In the genomic region with DNA sequence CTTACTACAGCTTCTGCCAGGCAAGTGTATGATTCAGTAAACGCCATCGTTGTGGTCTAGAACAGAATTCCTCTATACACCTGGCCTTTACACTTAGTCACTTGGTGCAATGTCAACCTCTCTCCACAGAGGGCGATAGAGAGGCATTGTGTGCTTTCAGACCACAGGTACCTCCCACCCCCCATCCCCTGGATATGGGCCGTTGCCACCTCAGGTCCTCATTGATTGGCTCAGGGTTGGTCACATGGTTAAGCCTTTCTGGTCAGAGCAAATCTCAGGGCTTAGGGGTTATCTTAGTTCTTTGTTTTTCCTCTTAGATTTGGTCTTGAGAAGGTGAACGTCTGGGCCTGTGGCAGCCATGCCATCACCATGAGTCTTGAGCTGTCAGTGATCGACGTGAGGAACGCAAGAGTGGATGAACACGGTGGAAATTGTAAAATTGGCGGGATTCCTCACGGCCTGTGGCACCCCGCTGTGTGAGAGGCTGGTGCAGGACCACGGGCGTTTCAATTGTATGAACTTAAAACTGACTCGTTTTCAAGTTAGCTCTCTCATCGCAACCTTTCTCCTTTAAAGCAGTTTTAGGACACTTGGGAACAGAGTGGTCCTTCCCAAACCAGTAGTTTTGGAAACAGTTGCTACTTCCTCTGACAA, we compare ENCODE assay signal across 8 mouse cellular contexts. TPM values are rescaled to one million over a fixed set of nuclear protein-coding genes. Genes with fewer than 3 reads are reported as not detected.
DNase-seq lines count a peak whose midpoint lies in the region; ATAC-seq and TF ChIP-seq lines count a peak whose summit lies in the region.

No protein-coding gene starts in this region.

- no peak overlapping the region for H3K4me3 ChIP-seq in kidney, adult 2 months (ENCODE audit: insufficient read depth, low read depth, low read length)
- H3K4me3 ChIP-seq in hindbrain, embryonic 13.5 days = no peak overlapping the region
- no peak overlapping the region for H3K4me3 ChIP-seq in lung, embryonic 14.5 days (ENCODE audit: low read depth, low read length)
- no peak overlapping the region for H3K4me3 ChIP-seq in olfactory bulb, adult 2 months (ENCODE audit: insufficient read depth, low read depth, low read length)

- H3K9me3 ChIP-seq in hindbrain, embryonic 13.5 days = no peaks in the 10 kb centered on the region
- no peaks in the 10 kb centered on the region for H3K9me3 ChIP-seq in lung, embryonic 14.5 days (ENCODE audit: low read depth, low read length)

- WGBS in kidney, adult 2 months = 31% methylated on average over 16 of the region's 16 CpGs
- WGBS in hindbrain, embryonic 13.5 days = 15% methylated on average over 16 of the region's 16 CpGs
- 14% methylated on average over 16 of the region's 16 CpGs for WGBS in lung, embryonic 14.5 days
- 15% methylated on average over 16 of the region's 16 CpGs for WGBS in olfactory bulb, adult 2 months

- no peak overlapping the region for H3K9ac ChIP-seq in hindbrain, embryonic 13.5 days
- no peak overlapping the region for H3K9ac ChIP-seq in lung, embryonic 14.5 days

- H3K4me2 ChIP-seq in hindbrain, embryonic 13.5 days = 0 out of 2 replicates have a peak overlapping the region, but pooled peaks have one; percentile 9
- H3K4me2 ChIP-seq in lung, embryonic 14.5 days = peak overlapping the region; percentile 36; the same call in 1 of the 2 replicates

- 0 out of 2 replicates have a peak, but pooled peaks have one; percentile 37 for ATAC-seq in hindbrain, embryonic 13.5 days (ENCODE audit: low FRiP score)
- ATAC-seq in lung, embryonic 14.5 days (ENCODE audit: insufficient read depth) = no peak
- ATAC-seq in erythroblast, adult 5-6 weeks (replicated peaks; ENCODE audit: low FRiP score, poor library complexity, severe bottlenecking) = no peak

- TF ChIP-seq POLR2A in kidney, adult 2 months (IDR thresholded peaks at IDR 0.05; ENCODE audit: low read depth, low read length) = no peak
- no peak for TF ChIP-seq POLR2A in olfactory bulb, adult 2 months (IDR thresholded peaks at IDR 0.05; ENCODE audit: insufficient read depth, low read depth, low read length)

- peak; percentile 27 for DNase-seq in kidney, adult 2 months
- no peak for DNase-seq in kidney, adult 11 months
- peak; percentile 31 for DNase-seq in c-Kit-positive CD71-positive TER-119-positive erythroid progenitor cells, embryonic 14.5 days (ENCODE audit: low spot score)
- peak; percentile 75 for DNase-seq in lung, embryonic 14.5 days
- DNase-seq in gastrocnemius, adult 8-10 months (ENCODE audit: low spot score in 2 of 2) = no peak

- TF ChIP-seq CTCF in kidney, adult 2 months (conservative IDR thresholded peaks at IDR 0.05; ENCODE audit: insufficient read depth, insufficient read length, low read depth, low read length) = peak; percentile 58
- peak; percentile 74 for TF ChIP-seq CTCF in lung, embryonic 14.5 days (IDR thresholded peaks at IDR 0.05; ENCODE audit: low read depth)
- TF ChIP-seq CTCF in olfactory bulb, adult 2 months (IDR thresholded peaks at IDR 0.05; ENCODE audit: insufficient read depth, low read depth, low read length) = peak; percentile 39; the same call in 1 of the 2 replicates

- H3K27ac ChIP-seq in kidney, adult 2 months (ENCODE audit: insufficient read depth, low read depth, low read length) = no peak overlapping the region
- H3K27ac ChIP-seq in hindbrain, embryonic 13.5 days = no peak overlapping the region
- H3K27ac ChIP-seq in lung, embryonic 14.5 days (ENCODE audit: low read depth) = no peak overlapping the region
- H3K27ac ChIP-seq in olfactory bulb, adult 2 months (ENCODE audit: insufficient read depth, low read depth, low read length) = no peak overlapping the region

- H3K27me3 ChIP-seq in kidney, adult 2 months (replicated peaks; ENCODE audit: control insufficient read depth, insufficient read depth, low read length) = no peaks in the 10 kb centered on the region
- H3K27me3 ChIP-seq in hindbrain, embryonic 13.5 days = peaks cover 19% of the 10 kb centered on the region
- no peaks in the 10 kb centered on the region for H3K27me3 ChIP-seq in lung, embryonic 14.5 days (ENCODE audit: insufficient read depth, low read length)

- no peaks in the 10 kb centered on the region for H3K36me3 ChIP-seq in kidney, adult 2 months (ENCODE audit: control insufficient read depth, insufficient read depth, low read length)
- no peaks in the 10 kb centered on the region for H3K36me3 ChIP-seq in hindbrain, embryonic 13.5 days
- H3K36me3 ChIP-seq in lung, embryonic 14.5 days (ENCODE audit: insufficient read depth) = no peaks in the 10 kb centered on the region

- H3K4me1 ChIP-seq in kidney, adult 2 months (ENCODE audit: control insufficient read depth, insufficient read depth, low read length) = no peaks in the 10 kb centered on the region
- H3K4me1 ChIP-seq in hindbrain, embryonic 13.5 days (replicated peaks) = no peaks in the 10 kb centered on the region
- H3K4me1 ChIP-seq in lung, embryonic 14.5 days (ENCODE audit: insufficient read depth) = no peaks in the 10 kb centered on the region
- no peaks in the 10 kb centered on the region for H3K4me1 ChIP-seq in olfactory bulb, adult 2 months (ENCODE audit: control insufficient read depth, insufficient read depth, low read length)

RNA-seq across cellular contexts. Expression of gene Mocs3, which starts 22.3 kb away (rescaled TPM):
- 9.3 and 14.8 TPM in 2 replicates for polyA plus RNA-seq in kidney, adult 2 months (2012; rRNA removed)
- 7.0 and 7.7 TPM in 2 replicates for polyA plus RNA-seq in hindbrain, embryonic 13.5 days (2015; fragmentation: Nextera tagmentation; extraction: Ambion mirVana)
- 7.7 and 10.0 TPM in 2 replicates for polyA plus RNA-seq in lung, embryonic 14.5 days (2014; fragmentation: Nextera tagmentation; extraction: Ambion mirVana)
- polyA plus RNA-seq in olfactory bulb, adult 2 months (2012; ENCODE audit: insufficient read depth, insufficient read length, low replicate concordance, missing spikeins) = not detected in 2 replicates
- 1 to 10 TPM; 4.4 to 5.9 (median 5.6) TPM for total RNA-seq in gastrocnemius, adult 8-10 months (2022)
- total RNA-seq in erythroblast, adult 5-6 weeks (2015; ENCODE audit: low replicate concordance) = 1.0 and 1.3 TPM in 2 replicates
- total RNA-seq in erythroblast, adult 5-6 weeks (2017; ENCODE audit: low replicate concordance) = 2.4 TPM in 1 of 2 replicates, not detected in the other

RNA-seq across cellular contexts. Expression of gene Dpm1, which starts 22.4 kb away (rescaled TPM):
- polyA plus RNA-seq in kidney, adult 2 months (2012; rRNA removed) = 35.8 and 36.6 TPM in 2 replicates
- polyA plus RNA-seq in hindbrain, embryonic 13.5 days (2015; fragmentation: Nextera tagmentation; extraction: Ambion mirVana) = 70.4 and 71.3 TPM in 2 replicates
- 81.4 and 84.6 TPM in 2 replicates for polyA plus RNA-seq in lung, embryonic 14.5 days (2014; fragmentation: Nextera tagmentation; extraction: Ambion mirVana)
- 686 TPM in 1 of 2 replicates, not detected in the other for polyA plus RNA-seq in olfactory bulb, adult 2 months (2012; ENCODE audit: insufficient read depth, insufficient read length, low replicate concordance, missing spikeins)
- 10 to 100 TPM; 49.6 to 72.9 (median 64.6) TPM for total RNA-seq in gastrocnemius, adult 8-10 months (2022)
- 113 and 131 TPM in 2 replicates for total RNA-seq in erythroblast, adult 5-6 weeks (2015; ENCODE audit: low replicate concordance)
- 37.8 and 105 TPM in 2 replicates for total RNA-seq in erythroblast, adult 5-6 weeks (2017; ENCODE audit: low replicate concordance)

RNA-seq across cellular contexts. Expression of gene Gm20716, which starts 22.6 kb away (rescaled TPM):
- polyA plus RNA-seq in kidney, adult 2 months (2012; rRNA removed) = 3.4 and 8.5 TPM in 2 replicates
- 23.1 and 25.4 TPM in 2 replicates for polyA plus RNA-seq in hindbrain, embryonic 13.5 days (2015; fragmentation: Nextera tagmentation; extraction: Ambion mirVana)
- polyA plus RNA-seq in lung, embryonic 14.5 days (2014; fragmentation: Nextera tagmentation; extraction: Ambion mirVana) = 23.1 and 24.7 TPM in 2 replicates
- not detected in 2 replicates for polyA plus RNA-seq in olfactory bulb, adult 2 months (2012; ENCODE audit: insufficient read depth, insufficient read length, low replicate concordance, missing spikeins)
- 10 to 100 TPM; 10.1 to 16.6 (median 14.1) TPM for total RNA-seq in gastrocnemius, adult 8-10 months (2022)
- 15.5 and 30.9 TPM in 2 replicates for total RNA-seq in erythroblast, adult 5-6 weeks (2015; ENCODE audit: low replicate concordance)
- 29.1 and 31.1 TPM in 2 replicates for total RNA-seq in erythroblast, adult 5-6 weeks (2017; ENCODE audit: low replicate concordance)

RNA-seq across cellular contexts. Expression of gene Kcng1, which starts 28.8 kb away (rescaled TPM):
- 0.77 and 0.95 TPM in 2 replicates for polyA plus RNA-seq in kidney, adult 2 months (2012; rRNA removed)
- 0.99 and 1.1 TPM in 2 replicates for polyA plus RNA-seq in hindbrain, embryonic 13.5 days (2015; fragmentation: Nextera tagmentation; extraction: Ambion mirVana)
- 0.14 and 0.83 TPM in 2 replicates for polyA plus RNA-seq in lung, embryonic 14.5 days (2014; fragmentation: Nextera tagmentation; extraction: Ambion mirVana)
- not detected in 2 replicates for polyA plus RNA-seq in olfactory bulb, adult 2 months (2012; ENCODE audit: insufficient read depth, insufficient read length, low replicate concordance, missing spikeins)
- under 1 TPM in 1 of 4 experiments, not detected in 3; 0.31 TPM for total RNA-seq in gastrocnemius, adult 8-10 months (2022)
- total RNA-seq in erythroblast, adult 5-6 weeks (2015; ENCODE audit: low replicate concordance) = 0.58 TPM in 1 of 2 replicates, not detected in the other
- not detected in 2 replicates for total RNA-seq in erythroblast, adult 5-6 weeks (2017; ENCODE audit: low replicate concordance)

RNA-seq across cellular contexts. Expression of gene Adnp, which starts 45.9 kb away (rescaled TPM):
- polyA plus RNA-seq in kidney, adult 2 months (2012; rRNA removed) = 14.9 and 15.8 TPM in 2 replicates
- polyA plus RNA-seq in hindbrain, embryonic 13.5 days (2015; fragmentation: Nextera tagmentation; extraction: Ambion mirVana) = 3.1 and 3.5 TPM in 2 replicates
- polyA plus RNA-seq in lung, embryonic 14.5 days (2014; fragmentation: Nextera tagmentation; extraction: Ambion mirVana) = 12.4 and 16.2 TPM in 2 replicates
- polyA plus RNA-seq in olfactory bulb, adult 2 months (2012; ENCODE audit: insufficient read depth, insufficient read length, low replicate concordance, missing spikeins) = 82.3 TPM in 1 of 2 replicates, not detected in the other
- 10 to 100 TPM in 3 of 4 experiments, 1 to 10 TPM in 1; 7.4 to 16.6 (median 13.8) TPM for total RNA-seq in gastrocnemius, adult 8-10 months (2022)
- 10.6 and 12.7 TPM in 2 replicates for total RNA-seq in erythroblast, adult 5-6 weeks (2015; ENCODE audit: low replicate concordance)
- total RNA-seq in erythroblast, adult 5-6 weeks (2017; ENCODE audit: low replicate concordance) = 0.17 and 5.4 TPM in 2 replicates

Comparison
In these comparisons a context has a peak if more than half of its experiments do, and no peak if none do; other contexts are left out.
1. DNase-seq: peak in kidney, adult 2 months (single experiment), c-Kit-positive CD71-positive TER-119-positive erythroid progenitor cells, embryonic 14.5 days (single experiment) and lung, embryonic 14.5 days (single experiment); none in kidney, adult 11 months (single experiment) and gastrocnemius, adult 8-10 months (0 of 2).
2. Peak in every context shown above with its lines, with median percentiles within 50 percentile points of each other: CTCF ChIP-seq.